Mouse (Mus musculus): ENCODE results near the gene Orai3. TPM values are rescaled to one million over a fixed set of nuclear protein-coding genes. Genes with fewer than 3 reads are reported as not detected.

The Orai3 gene
- polyA plus RNA-seq, 1 experiment from 2014 or later, result 4.6 TPM

GRCm38 (mm10) chr7:127823236-127824171 is 53.9 kb downstream of the Orai3 start:
- peak overlapping the region; percentile 90 for H3K9ac ChIP-seq (replicated peaks; ENCODE audit: low read depth, low read length)
- ATAC-seq (ENCODE audit: low read depth), result peak; percentile 39
- H3K36me3 ChIP-seq (ENCODE audit: control insufficient read depth, insufficient read depth, low read length), result no peaks in the 10 kb centered on the region
- no peaks in the 10 kb centered on the region for H3K9me3 ChIP-seq (ENCODE audit: control insufficient read depth, low read length)
- no peaks in the 10 kb centered on the region for H3K27me3 ChIP-seq (ENCODE audit: control insufficient read depth, insufficient read depth, low read length)
- peak overlapping the region; percentile 84 for H3K27ac ChIP-seq (ENCODE audit: low read depth, low read length)
- H3K4me3 ChIP-seq (ENCODE audit: low read depth, low read length), result peak overlapping the region; percentile 72
- WGBS, result 56% methylated on average over 11 of the region's 11 CpGs
- H3K4me1 ChIP-seq (ENCODE audit: control insufficient read depth, insufficient read depth, low read length), result peaks cover 14% of the 10 kb centered on the region
- H3K4me2 ChIP-seq (ENCODE audit: low read depth, low read length), result peak overlapping the region; percentile 79

- peak; percentile 92 for ATAC-seq (ENCODE audit: low read depth)
- WGBS, result 3% methylated on average over 29 of the region's 38 CpGs
- no peaks in the 10 kb centered on the region for H3K27me3 ChIP-seq (ENCODE audit: control insufficient read depth, insufficient read depth, low read length)
These were observed 54.7 kb downstream of the Orai3 start, which contains the start of the genes Stx4a and Stx1b for GRCm38 (mm10) chr7:127824176-127824871. Gene Stx4a, plus strand, starts transcription at chr7:127824294. Gene Stx1b, minus strand, starts transcription at chr7:127824549.

More at GRCm38 (mm10) chr7:127824176-127824871, 54.7 kb downstream of the Orai3 start, which contains the start of the genes Stx4a and Stx1b:
- Histone ChIP-seq H3K9me3 (ENCODE audit: control insufficient read depth, low read length) (no peaks in the 10 kb centered on the region), H3K4me3 (ENCODE audit: low read depth, low read length) (peak within 1 kb of the TSS; percentile 72), H3K36me3 (ENCODE audit: control insufficient read depth, insufficient read depth, low read length) (no peaks in the 10 kb centered on the region), H3K4me1 (ENCODE audit: control insufficient read depth, insufficient read depth, low read length) (peaks cover 14% of the 10 kb centered on the region), H3K9ac (replicated peaks; ENCODE audit: low read depth, low read length) (peak within 1 kb of the TSS; percentile 90), H3K27ac (ENCODE audit: low read depth, low read length) (peak within 1 kb of the TSS; percentile 84), H3K4me2 (ENCODE audit: low read depth, low read length) (peak within 1 kb of the TSS; percentile 79)

Other genes with a start within 250 kb of the Orai3 start
- gene Tmem265, start 208.4 kb upstream of the Orai3 start, polyA plus RNA-seq (2014; fragmentation: Nextera tagmentation; extraction: Ambion mirVana), result 7.2 TPM in 2 replicates
- gene Phkg2, start 196.5 kb upstream of the Orai3 start, polyA plus RNA-seq (2014; fragmentation: Nextera tagmentation; extraction: Ambion mirVana), result 62.1 and 69.6 TPM in 2 replicates
- 7.8 and 10.6 TPM in 2 replicates for gene Ccdc189, start 181.2 kb upstream of the Orai3 start, polyA plus RNA-seq (2014; fragmentation: Nextera tagmentation; extraction: Ambion mirVana)
- gene Rnf40, start 181.0 kb upstream of the Orai3 start, polyA plus RNA-seq (2014; fragmentation: Nextera tagmentation; extraction: Ambion mirVana), result 31.2 and 39.6 TPM in 2 replicates
- gene Zfp629, start 154.0 kb upstream of the Orai3 start, polyA plus RNA-seq (2014; fragmentation: Nextera tagmentation; extraction: Ambion mirVana), result 20.4 and 25.3 TPM in 2 replicates
- 36.0 and 45.7 TPM in 2 replicates for gene Bcl7c, start 60.9 kb upstream of the Orai3 start, polyA plus RNA-seq (2014; fragmentation: Nextera tagmentation; extraction: Ambion mirVana)
- gene Ctf1, start 57.1 kb upstream of the Orai3 start, polyA plus RNA-seq (2014; fragmentation: Nextera tagmentation; extraction: Ambion mirVana), result 2.7 and 3.6 TPM in 2 replicates
- 0.27 TPM in 1 of 2 replicates, not detected in the other for gene Ctf2, start 37.6 kb upstream of the Orai3 start, polyA plus RNA-seq (2014; fragmentation: Nextera tagmentation; extraction: Ambion mirVana)
- gene Fbxl19, start 25.3 kb upstream of the Orai3 start, polyA plus RNA-seq (2014; fragmentation: Nextera tagmentation; extraction: Ambion mirVana), result 6.5 and 9.1 TPM in 2 replicates
- 22.4 and 23.3 TPM in 2 replicates for gene Setd1a, start 6.9 kb downstream of the Orai3 start, polyA plus RNA-seq (2014; fragmentation: Nextera tagmentation; extraction: Ambion mirVana)
- gene Gm49388, start 15.8 kb downstream of the Orai3 start, polyA plus RNA-seq (2014; fragmentation: Nextera tagmentation; extraction: Ambion mirVana), result 0.64 TPM in 1 of 2 replicates, not detected in the other
- 7.0 and 9.6 TPM in 2 replicates for gene Hsd3b7, start 30.8 kb downstream of the Orai3 start, polyA plus RNA-seq (2014; fragmentation: Nextera tagmentation; extraction: Ambion mirVana)
- gene Stx4a, start 54.5 kb downstream of the Orai3 start, polyA plus RNA-seq (2014; fragmentation: Nextera tagmentation; extraction: Ambion mirVana), result 9.8 and 13.5 TPM in 2 replicates
- 65.9 and 66.9 TPM in 2 replicates for gene Stx1b, start 54.7 kb downstream of the Orai3 start, polyA plus RNA-seq (2014; fragmentation: Nextera tagmentation; extraction: Ambion mirVana)
- 12.0 and 13.1 TPM in 2 replicates for gene Zfp646, start 106.4 kb downstream of the Orai3 start, polyA plus RNA-seq (2014; fragmentation: Nextera tagmentation; extraction: Ambion mirVana)
- gene Zfp668, start 107.0 kb downstream of the Orai3 start, polyA plus RNA-seq (2014; fragmentation: Nextera tagmentation; extraction: Ambion mirVana), result 29.7 and 30.7 TPM in 2 replicates
- 0.37 and 0.57 TPM in 2 replicates for gene Prss53, start 121.2 kb downstream of the Orai3 start, polyA plus RNA-seq (2014; fragmentation: Nextera tagmentation; extraction: Ambion mirVana)
- gene Gm21974, start 125.6 kb downstream of the Orai3 start, polyA plus RNA-seq (2014; fragmentation: Nextera tagmentation; extraction: Ambion mirVana), result 0.40 and 0.54 TPM in 2 replicates
- gene Vkorc1, start 125.8 kb downstream of the Orai3 start, polyA plus RNA-seq (2014; fragmentation: Nextera tagmentation; extraction: Ambion mirVana), result 59.2 and 81.7 TPM in 2 replicates
- gene Bckdk, start 134.3 kb downstream of the Orai3 start, polyA plus RNA-seq (2014; fragmentation: Nextera tagmentation; extraction: Ambion mirVana), result 58.0 and 65.8 TPM in 2 replicates
- 48.6 and 49.4 TPM in 2 replicates for gene Kat8, start 142.7 kb downstream of the Orai3 start, polyA plus RNA-seq (2014; fragmentation: Nextera tagmentation; extraction: Ambion mirVana)
- 0.39 TPM in 1 of 2 replicates, not detected in the other for gene Prss8, start 160.3 kb downstream of the Orai3 start, polyA plus RNA-seq (2014; fragmentation: Nextera tagmentation; extraction: Ambion mirVana)
- 14.4 and 14.8 TPM in 2 replicates for gene Prss36, start 176.9 kb downstream of the Orai3 start, polyA plus RNA-seq (2014; fragmentation: Nextera tagmentation; extraction: Ambion mirVana)
- gene Fus, start 197.6 kb downstream of the Orai3 start, polyA plus RNA-seq (2014; fragmentation: Nextera tagmentation; extraction: Ambion mirVana), result 47.6 and 52.2 TPM in 2 replicates
- 4.6 and 6.1 TPM in 2 replicates for gene Pycard, start 224.1 kb downstream of the Orai3 start, polyA plus RNA-seq (2014; fragmentation: Nextera tagmentation; extraction: Ambion mirVana)
- gene Trim72, start 234.1 kb downstream of the Orai3 start, polyA plus RNA-seq (2014; fragmentation: Nextera tagmentation; extraction: Ambion mirVana), result not detected in 2 replicates